Mouse (Mus musculus): ENCODE results near the gene Wbp1. TPM values are rescaled to one million over a fixed set of nuclear protein-coding genes. Genes with fewer than 3 reads are reported as not detected.
"Not testable (repeated sequence)": the region's sequence is repeated elsewhere in the genome, so short reads cannot be mapped to it uniquely, and the experiment has no call there.

Gene Wbp1
- 89.8 and 91.4 TPM in 2 replicates for polyA plus RNA-seq (2015; fragmentation: Nextera tagmentation; extraction: Ambion mirVana)

DNA sequence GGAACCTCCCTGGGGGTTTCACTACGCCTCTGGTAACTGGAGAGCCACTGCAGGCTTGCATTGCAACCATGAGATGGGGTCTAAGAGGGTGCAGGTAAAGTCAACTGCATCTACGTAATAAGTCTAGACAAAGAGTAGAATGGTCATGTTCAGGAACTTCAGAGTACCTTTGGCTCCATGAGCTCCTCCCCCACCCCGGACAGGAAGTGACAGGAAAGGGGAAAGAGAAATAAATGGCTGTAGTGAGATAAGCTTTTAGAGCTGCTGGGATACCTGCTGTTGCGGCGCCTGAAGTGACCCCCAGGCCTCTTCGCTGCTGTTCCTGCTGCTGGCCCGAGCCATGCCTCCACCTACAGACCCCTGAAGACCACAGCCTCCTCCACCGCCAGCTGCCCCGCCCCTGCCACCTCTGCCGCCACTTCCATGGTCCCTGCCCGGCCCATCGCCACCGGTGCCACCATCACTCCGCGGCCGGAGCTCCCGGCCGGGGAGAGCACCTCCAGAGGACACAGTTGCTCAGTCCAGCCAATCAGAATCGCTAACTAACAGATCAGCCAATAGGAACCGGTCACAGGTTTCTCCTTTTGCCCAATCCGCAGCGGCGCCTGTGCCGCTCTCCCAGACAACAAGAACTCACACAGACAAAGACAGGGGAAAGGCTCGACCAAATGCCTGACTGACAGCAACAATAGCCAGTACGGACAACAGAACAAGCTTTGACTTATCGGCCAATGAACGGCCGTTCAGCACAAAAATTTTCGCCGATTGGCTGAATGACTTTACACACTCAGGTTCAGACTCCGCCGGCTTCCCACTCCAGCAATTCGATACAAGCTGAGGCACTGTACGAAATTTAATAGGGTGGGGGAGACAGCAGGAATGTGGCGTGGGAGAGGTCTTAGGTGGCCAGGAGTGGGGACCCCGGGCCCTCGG, at the start of gene Wbp1:
Gene Wbp1, minus strand, starts transcription at position 630 of the 933 bp plus-strand sequence.
- Histone ChIP-seq H3K4me2 (peak within 1 kb of the TSS; percentile 92), H3K27ac (peak within 1 kb of the TSS; percentile 98), H3K4me3 (peak within 1 kb of the TSS; percentile 79), H3K9ac (peak within 1 kb of the TSS; percentile 83), H3K4me1 (peaks cover 66% of the 10 kb centered on the region), H3K9me3 (no peaks in the 10 kb centered on the region), H3K36me3 (peaks cover 30% of the 10 kb centered on the region), H3K27me3 (no peaks in the 10 kb centered on the region)
- ATAC-seq (ENCODE audit: insufficient number of reproducible peaks, low FRiP score, low TSS enrichment, low read depth), result peak; percentile 96
- under 1% methylated on average over 38 of the region's 38 CpGs for WGBS

DNA sequence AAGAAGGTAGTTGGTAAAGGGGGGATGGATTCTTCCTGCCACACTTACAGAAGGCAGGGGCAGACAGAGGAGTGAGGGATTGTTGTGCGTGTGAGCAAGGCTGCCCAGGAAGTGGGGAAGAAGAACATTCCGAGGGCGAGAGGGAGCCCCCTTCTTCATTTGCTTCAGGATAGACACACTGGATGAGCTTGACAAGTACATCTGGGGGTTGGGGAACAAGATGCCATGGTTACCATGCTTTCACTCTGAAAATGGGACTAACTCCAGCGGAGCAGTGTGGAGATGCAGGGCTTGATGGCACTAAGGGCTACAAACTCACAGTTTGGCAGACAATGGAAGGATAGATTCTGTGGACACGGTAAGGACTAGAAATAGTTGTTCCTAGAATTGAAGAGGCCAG, 49.7 kb upstream of the Wbp1 start:
- peaks cover 21% of the 10 kb centered on the region for H3K4me1 ChIP-seq
- H3K9ac ChIP-seq, result no peak overlapping the region
- H3K4me2 ChIP-seq, result no peak overlapping the region
- no peak for ATAC-seq (ENCODE audit: insufficient number of reproducible peaks, low FRiP score, low TSS enrichment, low read depth)
- no peaks in the 10 kb centered on the region for H3K27me3 ChIP-seq
- H3K9me3 ChIP-seq, result no peaks in the 10 kb centered on the region
- H3K4me3 ChIP-seq, result no peak overlapping the region
- peaks cover 5% of the 10 kb centered on the region; the same call in 1 of the 2 replicates for H3K36me3 ChIP-seq
- no peak overlapping the region for H3K27ac ChIP-seq
- 81% methylated on average over 5 of the region's 5 CpGs for WGBS

DNA sequence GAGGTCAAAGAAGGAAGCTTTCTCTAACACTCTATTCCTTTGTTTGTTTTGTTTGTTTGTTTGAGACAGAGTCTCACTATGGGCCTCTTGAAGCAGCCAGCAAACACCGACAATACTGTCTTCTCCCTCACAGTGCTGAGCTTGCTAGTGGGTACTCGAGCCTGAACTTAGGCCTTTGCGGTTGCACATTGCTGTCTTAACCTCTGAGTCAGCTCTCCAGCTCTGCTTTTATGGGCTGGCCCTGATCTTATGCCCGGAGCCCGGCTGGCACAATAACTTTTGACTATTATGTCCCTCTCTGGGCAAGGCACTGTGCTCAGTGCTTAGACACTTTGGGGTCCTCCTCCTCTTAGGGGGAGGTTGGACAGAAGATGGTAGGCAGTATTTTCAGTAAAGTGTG, 48.5 kb upstream of the Wbp1 start:
- peaks cover 25% of the 10 kb centered on the region for H3K4me1 ChIP-seq
- H3K36me3 ChIP-seq, result no peaks in the 10 kb centered on the region
- no peak overlapping the region for H3K4me3 ChIP-seq
- 75% methylated on average over 5 of the region's 5 CpGs for WGBS
- H3K27ac ChIP-seq, result no peak overlapping the region
- H3K9me3 ChIP-seq, result no peaks in the 10 kb centered on the region
- no peaks in the 10 kb centered on the region for H3K27me3 ChIP-seq
- no peak overlapping the region for H3K4me2 ChIP-seq
- no peak overlapping the region for H3K9ac ChIP-seq
- no peak for ATAC-seq (ENCODE audit: insufficient number of reproducible peaks, low FRiP score, low TSS enrichment, low read depth)

DNA sequence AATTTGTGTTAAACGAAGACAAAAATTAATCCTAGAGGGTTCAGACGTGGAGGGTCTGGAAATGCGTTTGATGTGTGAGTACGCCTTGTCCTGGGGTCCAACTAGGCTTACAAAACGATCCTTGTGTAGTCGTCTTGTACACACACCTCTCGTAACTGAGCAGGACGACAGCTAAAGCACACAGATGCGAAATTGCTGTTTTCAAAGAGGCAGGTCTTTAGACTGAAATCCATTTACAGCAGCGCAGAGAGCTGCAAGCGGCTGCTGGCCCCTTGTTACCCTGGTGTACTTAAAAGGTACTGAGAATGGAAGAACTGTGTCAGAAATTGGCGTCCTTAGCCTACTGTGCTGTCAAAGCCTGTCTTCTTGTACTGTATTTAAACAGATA, 44.9 kb upstream of the Wbp1 start:
- Histone ChIP-seq H3K9ac (peak overlapping the region; percentile 89), H3K4me1 (peaks cover 42% of the 10 kb centered on the region), H3K9me3 (no peaks in the 10 kb centered on the region), H3K27me3 (peaks cover 15% of the 10 kb centered on the region), H3K36me3 (no peaks in the 10 kb centered on the region), H3K4me2 (peak overlapping the region; percentile 65), H3K4me3 (peak overlapping the region; percentile 87), H3K27ac (peak overlapping the region; percentile 86)
- under 1% methylated on average over 12 of the region's 12 CpGs for WGBS
- no peak for ATAC-seq (ENCODE audit: insufficient number of reproducible peaks, low FRiP score, low TSS enrichment, low read depth)

DNA sequence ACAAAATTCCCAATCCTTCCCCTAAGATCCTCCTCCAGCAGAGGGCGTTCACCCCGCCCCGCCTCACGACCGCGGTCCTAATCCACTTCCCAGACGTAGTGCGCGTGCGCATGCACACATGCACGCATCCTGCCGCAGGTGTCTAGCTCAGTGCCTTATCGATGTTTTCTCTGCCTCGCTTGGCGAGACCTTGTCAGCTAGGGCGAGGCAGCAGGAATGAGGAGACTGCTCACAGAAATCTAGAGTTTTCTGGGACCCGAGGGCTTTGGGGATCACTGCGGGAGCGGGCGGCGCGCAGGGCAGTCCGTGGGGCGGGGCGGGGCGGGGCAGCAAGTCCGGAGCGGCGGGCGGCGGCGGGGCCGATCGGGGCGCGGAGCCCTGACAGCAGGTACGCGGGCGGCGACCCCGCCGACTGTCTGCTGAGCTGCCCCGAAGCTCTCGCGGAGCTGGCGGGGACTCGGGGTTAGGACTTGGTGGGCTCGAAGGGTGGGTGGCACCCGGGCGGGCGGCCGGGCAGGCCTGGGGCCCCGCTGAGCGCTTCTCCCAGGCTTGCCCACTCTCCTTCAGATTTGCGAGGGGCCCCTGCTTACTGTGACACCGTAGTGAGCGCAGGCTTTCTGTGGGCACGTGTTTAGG, 44.4 kb upstream of the Wbp1 start, which contains the start of gene Dctn1:
Gene Dctn1, plus strand, starts transcription at position 314 of the 636 bp plus-strand sequence.
- under 1% methylated on average over 52 of the region's 58 CpGs for WGBS
- H3K4me3 ChIP-seq, result peak within 1 kb of the TSS; percentile 87
- H3K9ac ChIP-seq, result peak within 1 kb of the TSS; percentile 89
- no peaks in the 10 kb centered on the region for H3K36me3 ChIP-seq
- peaks cover 20% of the 10 kb centered on the region for H3K27me3 ChIP-seq
- ATAC-seq (ENCODE audit: insufficient number of reproducible peaks, low FRiP score, low TSS enrichment, low read depth), result peak; percentile 86
- peak within 1 kb of the TSS; percentile 86 for H3K27ac ChIP-seq
- no peaks in the 10 kb centered on the region for H3K9me3 ChIP-seq
- H3K4me2 ChIP-seq, result peak within 1 kb of the TSS; percentile 65
- peaks cover 46% of the 10 kb centered on the region for H3K4me1 ChIP-seq

DNA sequence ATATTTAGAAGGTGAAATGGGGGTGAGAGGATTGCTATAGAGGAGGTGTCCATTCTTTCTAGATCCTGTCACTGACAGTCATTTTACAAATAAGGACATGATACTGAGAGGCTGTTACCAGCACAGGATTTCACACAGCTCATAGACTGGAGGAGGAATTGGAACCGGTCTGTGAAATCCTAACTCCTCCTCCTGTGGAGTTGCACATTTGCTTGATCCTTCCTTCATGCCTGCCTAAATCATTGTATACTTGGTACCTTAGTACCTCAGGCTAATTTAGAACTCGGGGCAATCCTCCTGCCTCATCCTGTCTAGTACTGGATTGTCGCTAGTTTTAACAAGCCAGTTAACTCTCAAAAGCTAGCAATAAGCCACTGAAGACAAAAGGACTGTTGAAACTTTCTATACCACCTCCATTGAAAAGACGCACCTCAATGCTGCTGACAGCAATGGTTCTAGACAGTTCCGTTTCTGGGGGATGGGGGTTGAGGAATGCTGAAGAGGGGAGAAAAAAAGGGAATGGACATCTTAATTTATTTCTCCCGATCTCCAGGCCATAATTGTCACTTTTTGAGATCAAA, 43.8 kb upstream of the Wbp1 start:
- H3K4me3 ChIP-seq, result peak overlapping the region; percentile 87
- peak overlapping the region; percentile 86 for H3K27ac ChIP-seq
- no peaks in the 10 kb centered on the region for H3K36me3 ChIP-seq
- H3K4me2 ChIP-seq, result peak overlapping the region; percentile 65
- peaks cover 46% of the 10 kb centered on the region for H3K4me1 ChIP-seq
- H3K9ac ChIP-seq, result peak overlapping the region; percentile 89; the same call in 1 of the 2 replicates
- ATAC-seq (ENCODE audit: insufficient number of reproducible peaks, low FRiP score, low TSS enrichment, low read depth), result no peak; the same call in 1 of the 2 replicates
- peaks cover 26% of the 10 kb centered on the region for H3K27me3 ChIP-seq
- 5% methylated on average over 6 of the region's 6 CpGs for WGBS
- no peaks in the 10 kb centered on the region for H3K9me3 ChIP-seq

DNA sequence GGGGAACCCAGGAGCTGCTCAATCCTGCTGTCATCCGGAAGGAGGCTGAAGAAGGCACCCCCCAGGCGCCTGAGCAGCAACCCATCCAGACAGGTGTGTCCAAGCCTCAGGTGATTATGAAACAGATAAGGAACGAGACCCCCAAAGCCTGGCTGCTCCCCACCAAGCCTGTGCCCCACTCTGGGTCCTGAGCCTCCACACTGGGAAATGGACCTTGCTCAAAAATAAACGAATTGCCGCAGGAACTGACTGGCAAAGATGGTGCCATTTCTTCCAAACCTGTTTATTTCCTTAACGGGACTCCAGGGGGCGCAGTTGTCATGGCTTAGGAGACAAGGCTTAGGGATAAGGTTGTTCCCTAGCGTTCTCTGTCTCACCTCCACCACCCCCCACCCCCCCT, 41.3 kb upstream of the Wbp1 start:
- no peak for ATAC-seq (ENCODE audit: insufficient number of reproducible peaks, low FRiP score, low TSS enrichment, low read depth)
- Histone ChIP-seq H3K4me1 (peaks cover 38% of the 10 kb centered on the region), H3K4me3 (peak overlapping the region; percentile 46), H3K27me3 (peaks cover 29% of the 10 kb centered on the region), H3K9me3 (no peaks in the 10 kb centered on the region), H3K9ac (peak overlapping the region; percentile 45), H3K36me3 (no peaks in the 10 kb centered on the region), H3K4me2 (peak overlapping the region; percentile 84), H3K27ac (no peak overlapping the region)
- 2% methylated on average over 8 of the region's 8 CpGs for WGBS

DNA sequence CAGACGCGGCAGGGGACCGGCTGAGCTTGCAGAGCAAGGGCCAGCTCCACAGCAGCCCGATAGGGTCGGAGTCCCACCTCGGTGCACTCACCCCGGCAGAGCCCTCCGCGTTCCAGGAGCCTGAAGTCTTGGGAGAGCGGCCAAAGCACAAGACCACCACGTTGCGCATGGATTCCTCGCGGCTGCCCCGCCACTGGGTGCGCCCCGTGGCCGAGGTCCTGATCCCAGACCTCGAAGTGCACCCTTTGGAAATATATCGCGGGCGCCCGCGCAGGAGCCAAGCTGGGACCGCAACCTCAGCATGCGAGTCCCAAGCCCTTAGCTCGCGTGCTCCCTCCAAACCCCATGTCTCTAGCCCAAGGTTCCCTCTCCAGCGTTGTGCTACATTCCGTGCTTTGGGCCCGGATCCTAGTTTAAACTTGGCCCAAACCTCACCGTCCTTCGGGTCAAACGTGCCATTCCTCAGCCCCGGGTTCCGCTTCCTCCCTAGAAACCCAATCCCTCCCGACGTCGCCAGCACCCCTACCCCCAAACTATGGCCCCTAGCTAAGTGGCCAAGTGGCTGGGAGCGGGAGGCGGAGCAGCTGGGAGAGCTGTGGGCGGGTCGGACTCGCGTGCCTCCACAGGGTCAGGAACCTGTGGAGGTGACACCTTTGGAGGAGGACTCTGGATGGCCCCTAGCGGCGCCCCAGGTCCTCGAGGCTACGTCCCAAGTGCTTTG, 40.7 kb upstream of the Wbp1 start:
- 1% methylated on average over 49 of the region's 49 CpGs for WGBS
- Histone ChIP-seq H3K4me1 (peaks cover 34% of the 10 kb centered on the region), H3K9ac (peak overlapping the region; percentile 45), H3K36me3 (no peaks in the 10 kb centered on the region), H3K9me3 (no peaks in the 10 kb centered on the region), H3K27me3 (peaks cover 29% of the 10 kb centered on the region), H3K4me2 (peak overlapping the region; percentile 84), H3K27ac (no peak overlapping the region), H3K4me3 (peak overlapping the region; percentile 46)
- no peak for ATAC-seq (ENCODE audit: insufficient number of reproducible peaks, low FRiP score, low TSS enrichment, low read depth)

DNA sequence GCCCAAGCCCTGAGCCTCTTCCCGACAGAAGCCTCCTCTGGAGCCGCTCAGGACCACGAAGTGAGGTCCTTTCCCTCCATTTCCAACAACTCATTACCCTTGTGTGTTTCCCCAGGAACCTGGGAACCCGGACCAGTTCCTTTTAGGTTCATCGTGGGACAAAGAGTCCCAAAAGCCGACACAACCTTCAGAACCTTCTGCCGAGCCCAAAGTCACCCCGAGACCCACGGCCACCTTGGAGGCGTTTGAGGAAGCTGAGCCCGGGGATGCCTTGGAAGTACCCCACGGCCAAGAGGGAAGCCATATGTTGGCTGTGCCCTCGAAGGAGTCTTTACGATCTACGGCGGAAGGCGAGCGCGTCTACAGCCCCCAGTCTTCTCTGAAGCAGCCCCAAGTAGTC, 40.1 kb upstream of the Wbp1 start:
- no peak for ATAC-seq (ENCODE audit: insufficient number of reproducible peaks, low FRiP score, low TSS enrichment, low read depth)

DNA sequence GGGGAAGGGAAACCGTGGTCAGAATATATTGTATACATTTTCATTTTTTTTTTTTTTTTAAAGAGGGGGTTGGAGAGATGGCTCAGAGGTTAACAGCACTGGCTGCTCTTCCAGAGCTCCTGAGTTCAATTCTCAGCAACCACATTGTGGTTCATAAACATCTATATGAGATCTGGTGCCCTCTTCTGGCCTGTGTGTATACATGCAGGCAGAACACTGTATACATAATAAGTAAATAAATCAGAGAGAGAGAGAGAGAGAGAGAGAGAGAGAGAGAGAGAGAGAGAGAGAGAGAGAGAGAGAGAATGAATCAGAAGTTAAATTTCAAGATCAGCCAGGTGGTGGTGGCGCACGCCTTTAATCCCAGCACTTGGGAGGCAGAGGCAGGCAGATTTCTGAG, 38.1 kb upstream of the Wbp1 start:
- not testable (repeated sequence) for H3K36me3 ChIP-seq; H3K4me3 ChIP-seq; H3K9ac ChIP-seq; H3K9me3 ChIP-seq; ATAC-seq (ENCODE audit: insufficient number of reproducible peaks, low FRiP score, low TSS enrichment, low read depth); H3K4me2 ChIP-seq; H3K27ac ChIP-seq
- Histone ChIP-seq H3K4me1 (peaks cover 36% of the 10 kb centered on the region), H3K27me3 (peaks cover 29% of the 10 kb centered on the region)
- 34% methylated on average over 3 of the region's 3 CpGs for WGBS

More for the DNA sequence above, 40.1 kb upstream of the Wbp1 start:
- Histone ChIP-seq H3K27me3 (peaks cover 29% of the 10 kb centered on the region), H3K27ac (no peak overlapping the region), H3K4me2 (peak overlapping the region; percentile 84), H3K4me3 (peak overlapping the region; percentile 46), H3K4me1 (peaks cover 29% of the 10 kb centered on the region), H3K36me3 (no peaks in the 10 kb centered on the region), H3K9me3 (no peaks in the 10 kb centered on the region), H3K9ac (peak overlapping the region; percentile 45)
- WGBS, result 7% methylated on average over 19 of the region's 19 CpGs

DNA sequence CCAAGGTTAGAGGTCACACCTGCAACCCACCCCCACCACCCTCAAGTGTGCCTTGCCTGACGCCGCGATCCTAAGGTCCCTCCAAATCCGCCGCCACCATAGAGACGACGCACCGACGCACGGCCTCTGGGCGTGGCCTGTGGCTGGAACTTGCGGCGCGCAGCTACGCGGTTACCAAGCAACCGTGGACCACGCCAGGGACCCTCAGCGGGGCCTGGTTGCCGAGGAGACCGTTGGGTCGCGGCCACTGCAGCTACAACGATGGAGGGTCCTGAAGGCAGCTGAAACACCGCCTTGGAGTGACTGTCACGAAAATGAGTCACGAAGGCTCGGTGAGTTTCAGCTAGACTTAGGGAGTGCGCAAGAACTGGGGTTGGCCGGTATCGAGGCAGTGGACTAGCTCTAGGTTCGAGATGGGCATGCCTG, 34.9 kb upstream of the Wbp1 start, which contains the start of the genes Wdr54 and 1700003E16Rik:
Gene Wdr54, minus strand, starts transcription at position 139 of the 426 bp plus-strand sequence.
Gene 1700003E16Rik, plus strand, starts transcription at position 146 of the 426 bp plus-strand sequence.
- H3K27ac ChIP-seq, result no peak within 1 kb of the TSS

More for the DNA sequence above, 34.9 kb upstream of the Wbp1 start, which contains the start of the genes Wdr54 and 1700003E16Rik:
- Histone ChIP-seq H3K27me3 (peaks cover 15% of the 10 kb centered on the region), H3K4me2 (peak within 1 kb of the TSS; percentile 86), H3K4me1 (peaks cover 21% of the 10 kb centered on the region), H3K9me3 (no peaks in the 10 kb centered on the region), H3K4me3 (peak within 1 kb of the TSS; percentile 51), H3K9ac (peak within 1 kb of the TSS; percentile 35), H3K36me3 (peaks cover 23% of the 10 kb centered on the region)
- ATAC-seq (ENCODE audit: insufficient number of reproducible peaks, low FRiP score, low TSS enrichment, low read depth), result peak; percentile 80
- 2% methylated on average over 32 of the region's 32 CpGs for WGBS

Measured in limb, embryonic 15.5 days (tissue).